Mouse (Mus musculus): ENCODE data around the gene 1700015F17Rik. TPM values are rescaled to one million over a fixed set of nuclear protein-coding genes. Genes with fewer than 3 reads are reported as not detected.

1700015F17Rik gene
- polyA plus RNA-seq, 1 experiment: not detected

DNA sequence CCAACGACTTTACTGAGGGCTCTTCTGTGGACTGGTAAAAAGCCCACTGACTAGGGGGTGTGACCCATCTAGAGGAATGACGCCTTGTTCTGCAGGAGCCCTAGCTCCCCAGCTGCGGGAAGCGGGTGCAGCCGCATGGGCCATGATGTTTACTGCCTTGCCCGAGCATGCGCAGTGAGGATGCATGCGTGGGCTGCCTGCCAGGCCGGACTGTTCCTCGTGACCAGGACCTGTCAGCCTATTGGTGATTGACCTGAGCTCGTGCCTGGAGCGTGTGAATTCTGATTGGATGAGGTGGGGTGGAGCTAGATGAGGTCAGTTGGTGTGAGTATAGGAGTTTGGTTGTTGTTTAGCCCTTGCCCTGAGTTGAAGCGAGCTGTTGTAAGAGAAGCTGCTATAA lies 25.5 kb upstream of the 1700015F17Rik start:
- H3K4me1 ChIP-seq (ENCODE audit: control insufficient read depth, insufficient read depth, low read length): peaks cover 12% of the 10 kb centered on the region
- no peak for TF ChIP-seq POLR2A (IDR thresholded peaks at IDR 0.05; ENCODE audit: insufficient read depth, low read depth, low read length)
- TF ChIP-seq CTCF (IDR thresholded peaks at IDR 0.05; ENCODE audit: insufficient read depth, low read depth, low read length): no peak
- WGBS: 74% methylated on average over 13 of the region's 13 CpGs
- H3K4me3 ChIP-seq (ENCODE audit: insufficient read depth, low read depth, low read length): no peak overlapping the region
- no peak overlapping the region for H3K27ac ChIP-seq (ENCODE audit: insufficient read depth, low read depth, low read length)

GRCm38 (mm10) chr5:5503381-5503780 lies 24.4 kb upstream of the 1700015F17Rik start:
- no peak for TF ChIP-seq CTCF (IDR thresholded peaks at IDR 0.05; ENCODE audit: insufficient read depth, low read depth, low read length)
- no peak for TF ChIP-seq POLR2A (IDR thresholded peaks at IDR 0.05; ENCODE audit: insufficient read depth, low read depth, low read length)
- WGBS: 73% methylated on average over 4 of the region's 4 CpGs
- H3K27ac ChIP-seq (ENCODE audit: insufficient read depth, low read depth, low read length): no peak overlapping the region
- peaks cover 8% of the 10 kb centered on the region for H3K4me1 ChIP-seq (ENCODE audit: control insufficient read depth, insufficient read depth, low read length)
- no peak overlapping the region for H3K4me3 ChIP-seq (ENCODE audit: insufficient read depth, low read depth, low read length)

- WGBS: 58% methylated on average over 2 of the region's 2 CpGs
- H3K4me3 ChIP-seq (ENCODE audit: insufficient read depth, low read depth, low read length): no peak overlapping the region
- TF ChIP-seq CTCF (IDR thresholded peaks at IDR 0.05; ENCODE audit: insufficient read depth, low read depth, low read length) (no peak), POLR2A (IDR thresholded peaks at IDR 0.05; ENCODE audit: insufficient read depth, low read depth, low read length) (no peak)
- H3K4me1 ChIP-seq (ENCODE audit: control insufficient read depth, insufficient read depth, low read length): no peaks in the 10 kb centered on the region; the same call in 1 of the 2 replicates
- H3K27ac ChIP-seq (ENCODE audit: insufficient read depth, low read depth, low read length): no peak overlapping the region
Measured at GRCm38 (mm10) chr5:5501583-5501982, 22.6 kb upstream of the 1700015F17Rik start.

DNA sequence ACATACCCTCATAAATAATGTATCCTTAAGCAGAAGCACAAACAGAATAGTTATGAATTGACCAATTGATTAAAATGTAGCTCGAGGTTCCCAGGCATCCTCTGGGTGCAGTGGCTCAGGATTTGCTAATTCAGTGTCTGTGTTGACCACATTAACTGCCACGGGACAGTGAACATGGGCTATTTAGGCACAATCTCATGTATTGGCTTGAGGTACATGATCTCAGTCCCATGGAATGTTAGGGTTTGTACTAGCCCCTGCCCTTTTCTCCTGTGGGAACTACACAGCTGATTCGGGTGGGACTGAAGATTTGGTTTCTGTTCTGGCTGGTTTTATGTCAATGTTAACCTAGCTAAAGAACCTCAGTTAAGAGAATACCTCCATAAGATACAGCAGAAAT lies 17.4 kb upstream of the 1700015F17Rik start:
- Histone ChIP-seq H3K27ac (ENCODE audit: insufficient read depth, low read depth, low read length) (no peak overlapping the region), H3K4me1 (ENCODE audit: control insufficient read depth, insufficient read depth, low read length) (no peaks in the 10 kb centered on the region), H3K4me3 (ENCODE audit: insufficient read depth, low read depth, low read length) (no peak overlapping the region)
- TF ChIP-seq CTCF (IDR thresholded peaks at IDR 0.05; ENCODE audit: insufficient read depth, low read depth, low read length) (no peak), POLR2A (IDR thresholded peaks at IDR 0.05; ENCODE audit: insufficient read depth, low read depth, low read length) (no peak)
- 54% methylated on average over 3 of the region's 3 CpGs for WGBS

- 88% methylated on average over 4 of the region's 4 CpGs for WGBS
- H3K4me3 ChIP-seq (ENCODE audit: insufficient read depth, low read depth, low read length): no peak overlapping the region
- H3K4me1 ChIP-seq (ENCODE audit: control insufficient read depth, insufficient read depth, low read length): no peaks in the 10 kb centered on the region
- TF ChIP-seq CTCF (IDR thresholded peaks at IDR 0.05; ENCODE audit: insufficient read depth, low read depth, low read length) (no peak), POLR2A (IDR thresholded peaks at IDR 0.05; ENCODE audit: insufficient read depth, low read depth, low read length) (no peak)
- no peak overlapping the region for H3K27ac ChIP-seq (ENCODE audit: insufficient read depth, low read depth, low read length)
Measured at GRCm38 (mm10) chr5:5495042-5495441, 16.1 kb upstream of the 1700015F17Rik start.

DNA sequence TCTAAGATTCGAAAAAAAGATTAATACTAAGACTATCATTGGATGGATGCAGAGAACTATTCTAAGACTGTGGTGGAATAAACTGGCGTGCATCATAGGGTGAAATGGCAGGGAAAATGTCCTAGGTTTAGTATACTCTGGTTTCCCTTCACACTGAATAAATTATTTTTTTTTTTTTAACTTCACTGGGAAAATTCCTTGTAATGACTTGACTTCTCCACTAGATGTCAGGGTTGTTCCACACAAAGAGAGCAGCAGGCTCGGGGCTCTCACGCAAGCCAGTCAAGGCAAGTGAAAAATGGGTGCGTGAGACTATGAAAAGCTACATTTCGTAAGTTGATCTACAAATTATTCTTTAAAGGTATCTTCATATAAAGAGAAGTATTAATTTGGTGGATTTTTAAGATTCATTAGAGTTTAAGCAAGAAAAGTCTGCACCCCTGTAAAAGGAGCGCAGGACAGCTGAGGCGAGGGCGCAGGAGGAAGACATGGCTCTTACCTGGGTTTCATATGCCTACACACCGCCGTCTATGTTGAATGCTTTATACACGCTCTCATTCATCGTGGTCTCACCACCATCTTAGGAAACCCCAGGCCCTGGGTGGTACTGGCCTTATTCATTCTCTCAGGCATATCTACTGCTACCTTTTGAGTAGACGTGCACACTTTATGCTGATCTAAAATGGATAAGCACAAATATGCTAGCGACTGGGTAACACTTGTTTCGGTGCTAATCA lies 15.5 kb upstream of the 1700015F17Rik start:
- WGBS: 44% methylated on average over 16 of the region's 16 CpGs
- H3K4me1 ChIP-seq (ENCODE audit: control insufficient read depth, insufficient read depth, low read length): no peaks in the 10 kb centered on the region
- H3K27ac ChIP-seq (ENCODE audit: insufficient read depth, low read depth, low read length): no peak overlapping the region
- H3K4me3 ChIP-seq (ENCODE audit: insufficient read depth, low read depth, low read length): no peak overlapping the region
- TF ChIP-seq CTCF (IDR thresholded peaks at IDR 0.05; ENCODE audit: insufficient read depth, low read depth, low read length) (no peak), POLR2A (IDR thresholded peaks at IDR 0.05; ENCODE audit: insufficient read depth, low read depth, low read length) (no peak)

- no peak for TF ChIP-seq CTCF (IDR thresholded peaks at IDR 0.05; ENCODE audit: insufficient read depth, low read depth, low read length)
- TF ChIP-seq POLR2A (IDR thresholded peaks at IDR 0.05; ENCODE audit: insufficient read depth, low read depth, low read length): no peak
- no peaks in the 10 kb centered on the region for H3K4me1 ChIP-seq (ENCODE audit: control insufficient read depth, insufficient read depth, low read length)
- WGBS: 97% methylated on average over 4 of the region's 4 CpGs
- H3K4me3 ChIP-seq (ENCODE audit: insufficient read depth, low read depth, low read length): no peak overlapping the region
- no peak overlapping the region for H3K27ac ChIP-seq (ENCODE audit: insufficient read depth, low read depth, low read length)
Measured at GRCm38 (mm10) chr5:5492163-5492562, 13.2 kb upstream of the 1700015F17Rik start.

DNA sequence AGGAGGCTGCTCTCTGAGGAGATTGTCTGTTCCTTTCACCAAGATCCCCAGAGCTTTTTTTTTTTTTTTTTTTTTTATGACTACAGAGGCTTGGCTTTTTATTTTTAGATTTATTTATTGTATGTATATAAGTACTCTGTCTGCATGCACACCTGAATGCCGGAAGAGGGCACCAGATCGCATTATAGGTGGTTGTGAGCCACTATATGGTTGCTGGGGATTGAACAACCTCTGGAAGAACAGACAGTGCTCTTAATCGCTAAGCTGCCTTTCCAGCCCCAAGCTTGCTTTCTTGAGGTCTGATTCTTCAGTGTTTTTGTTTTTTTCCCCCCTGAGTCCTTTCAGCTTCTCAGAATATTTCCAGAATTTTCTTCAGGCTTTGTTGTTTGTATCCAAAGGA lies 7.1 kb upstream of the 1700015F17Rik start:
- Histone ChIP-seq H3K4me3 (ENCODE audit: insufficient read depth, low read depth, low read length) (no peak overlapping the region), H3K27ac (ENCODE audit: insufficient read depth, low read depth, low read length) (no peak overlapping the region), H3K4me1 (ENCODE audit: control insufficient read depth, insufficient read depth, low read length) (no peaks in the 10 kb centered on the region)
- 53% methylated on average over 3 of the region's 3 CpGs for WGBS
- TF ChIP-seq POLR2A (IDR thresholded peaks at IDR 0.05; ENCODE audit: insufficient read depth, low read depth, low read length) (no peak), CTCF (IDR thresholded peaks at IDR 0.05; ENCODE audit: insufficient read depth, low read depth, low read length) (no peak)

DNA sequence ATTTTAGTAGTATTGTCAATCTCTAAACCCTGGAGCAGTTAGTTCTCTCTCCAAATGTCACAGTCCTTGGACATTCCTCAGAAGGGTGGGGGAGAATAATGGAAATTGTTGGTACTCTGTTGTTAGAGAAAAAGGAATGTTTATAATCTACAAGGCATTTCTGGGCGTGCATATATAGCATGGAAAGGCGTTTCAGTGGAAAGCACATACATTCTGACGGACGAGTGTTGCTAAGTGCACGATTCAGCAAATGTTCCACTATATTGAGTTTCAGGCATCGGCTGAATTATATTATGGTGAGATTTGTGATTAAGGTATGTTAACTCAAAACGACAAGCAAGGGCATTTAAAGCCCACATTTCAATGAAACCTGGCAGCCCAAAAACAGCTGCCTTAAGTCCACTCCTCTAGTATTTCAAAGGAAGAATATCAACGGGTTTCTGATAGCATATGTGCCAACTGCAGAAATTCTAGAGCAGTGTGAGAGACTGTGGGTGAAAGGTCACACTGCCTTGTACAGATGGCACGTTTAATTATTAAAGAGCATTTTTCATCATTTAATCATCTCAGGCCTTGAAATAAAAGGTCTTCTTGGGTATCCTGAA lies 4.4 kb upstream of the 1700015F17Rik start:
- Histone ChIP-seq H3K27ac (ENCODE audit: insufficient read depth, low read depth, low read length) (no peak overlapping the region), H3K4me3 (ENCODE audit: insufficient read depth, low read depth, low read length) (no peak overlapping the region), H3K4me1 (ENCODE audit: control insufficient read depth, insufficient read depth, low read length) (no peaks in the 10 kb centered on the region)
- no peak for TF ChIP-seq CTCF (IDR thresholded peaks at IDR 0.05; ENCODE audit: insufficient read depth, low read depth, low read length)
- TF ChIP-seq POLR2A (IDR thresholded peaks at IDR 0.05; ENCODE audit: insufficient read depth, low read depth, low read length): no peak
- 87% methylated on average over 9 of the region's 9 CpGs for WGBS
